Mouse (Mus musculus): ENCODE data around the gene Rhbdl1. TPM values are rescaled to one million over a fixed set of nuclear protein-coding genes. Genes with fewer than 3 reads are reported as not detected.

Gene Rhbdl1
- 2.9 and 3.8 TPM in 2 replicates for polyA plus RNA-seq (2012; ENCODE audit: insufficient read depth, low replicate concordance)

GRCm38 (mm10) chr17:25837076-25837410, at the start of gene Rhbdl1:
Gene Rhbdl1 (minus strand): TSS chr17:25837295.
- peaks cover 85% of the 10 kb centered on the region for H3K4me1 ChIP-seq
- H3K36me3 ChIP-seq (replicated peaks; ENCODE audit: low read length): peaks cover 78% of the 10 kb centered on the region
- no peaks in the 10 kb centered on the region for H3K27me3 ChIP-seq (replicated peaks)
- TF ChIP-seq FLI1 (IDR thresholded peaks at IDR 0.05; ENCODE audit: low read length) (no peak), GATA1 (IDR thresholded peaks at IDR 0.05; ENCODE audit: borderline replicate concordance, low read length) (no peak)
- no peaks in the 10 kb centered on the region for H3K9me3 ChIP-seq
- H3K4me3 ChIP-seq (replicated peaks): peak within 1 kb of the TSS; percentile 38

- H3K4me1 ChIP-seq: peaks cover 34% of the 10 kb centered on the region
- no peak overlapping the region for H3K4me3 ChIP-seq (replicated peaks)
- H3K9me3 ChIP-seq: no peaks in the 10 kb centered on the region
- no peaks in the 10 kb centered on the region for H3K27me3 ChIP-seq (replicated peaks)
- peaks cover 95% of the 10 kb centered on the region for H3K36me3 ChIP-seq (replicated peaks; ENCODE audit: low read length)
- TF ChIP-seq FLI1 (IDR thresholded peaks at IDR 0.05; ENCODE audit: low read length): no peak
- no peak for TF ChIP-seq GATA1 (IDR thresholded peaks at IDR 0.05; ENCODE audit: borderline replicate concordance, low read length)
Measured at GRCm38 (mm10) chr17:25886806-25887205, 49.7 kb upstream of the Rhbdl1 start.

- Histone ChIP-seq H3K9me3 (no peaks in the 10 kb centered on the region), H3K36me3 (replicated peaks; ENCODE audit: low read length) (peaks cover 95% of the 10 kb centered on the region), H3K27me3 (replicated peaks) (no peaks in the 10 kb centered on the region), H3K4me1 (peaks cover 41% of the 10 kb centered on the region), H3K4me3 (replicated peaks) (no peak overlapping the region)
- no peak for TF ChIP-seq GATA1 (IDR thresholded peaks at IDR 0.05; ENCODE audit: borderline replicate concordance, low read length)
- TF ChIP-seq FLI1 (IDR thresholded peaks at IDR 0.05; ENCODE audit: low read length): no peak
Measured at GRCm38 (mm10) chr17:25885636-25886035, 48.5 kb upstream of the Rhbdl1 start.

GRCm38 (mm10) chr17:25883824-25884223, 46.7 kb upstream of the Rhbdl1 start:
- H3K27me3 ChIP-seq (replicated peaks): no peaks in the 10 kb centered on the region
- H3K4me3 ChIP-seq (replicated peaks): no peak overlapping the region
- TF ChIP-seq FLI1 (IDR thresholded peaks at IDR 0.05; ENCODE audit: low read length) (no peak), GATA1 (IDR thresholded peaks at IDR 0.05; ENCODE audit: borderline replicate concordance, low read length) (no peak)
- H3K9me3 ChIP-seq: no peaks in the 10 kb centered on the region
- H3K36me3 ChIP-seq (replicated peaks; ENCODE audit: low read length): peaks cover 95% of the 10 kb centered on the region
- H3K4me1 ChIP-seq: peaks cover 47% of the 10 kb centered on the region

DNA sequence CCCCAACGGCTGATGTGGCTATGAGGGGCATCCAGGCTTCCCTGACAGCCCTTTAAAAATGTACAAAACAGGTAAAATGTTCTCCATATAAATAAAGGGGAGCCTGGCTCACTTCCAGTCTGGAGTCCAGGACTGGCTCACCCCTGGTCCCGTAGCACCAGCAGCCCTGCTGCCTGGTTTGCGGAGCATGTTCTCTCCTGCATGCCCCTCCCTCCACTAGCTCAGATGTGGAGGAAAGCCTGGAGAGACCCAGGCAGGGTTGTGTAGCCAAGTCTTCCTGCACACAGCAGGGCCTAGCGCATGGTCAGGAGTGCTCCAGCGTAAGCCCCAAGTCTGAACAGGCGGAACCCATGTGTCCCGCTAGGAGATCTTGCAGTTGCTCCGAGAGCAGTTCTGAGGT, 46.2 kb upstream of the Rhbdl1 start:
- H3K36me3 ChIP-seq (replicated peaks; ENCODE audit: low read length): peaks cover 95% of the 10 kb centered on the region
- TF ChIP-seq FLI1 (IDR thresholded peaks at IDR 0.05; ENCODE audit: low read length): no peak
- TF ChIP-seq GATA1 (IDR thresholded peaks at IDR 0.05; ENCODE audit: borderline replicate concordance, low read length): no peak
- H3K27me3 ChIP-seq (replicated peaks): no peaks in the 10 kb centered on the region
- no peak overlapping the region for H3K4me3 ChIP-seq (replicated peaks)
- H3K9me3 ChIP-seq: no peaks in the 10 kb centered on the region
- H3K4me1 ChIP-seq: peaks cover 47% of the 10 kb centered on the region

GRCm38 (mm10) chr17:25882306-25882705, 45.2 kb upstream of the Rhbdl1 start:
- H3K36me3 ChIP-seq (replicated peaks; ENCODE audit: low read length): peaks cover 94% of the 10 kb centered on the region
- no peaks in the 10 kb centered on the region for H3K9me3 ChIP-seq

DNA sequence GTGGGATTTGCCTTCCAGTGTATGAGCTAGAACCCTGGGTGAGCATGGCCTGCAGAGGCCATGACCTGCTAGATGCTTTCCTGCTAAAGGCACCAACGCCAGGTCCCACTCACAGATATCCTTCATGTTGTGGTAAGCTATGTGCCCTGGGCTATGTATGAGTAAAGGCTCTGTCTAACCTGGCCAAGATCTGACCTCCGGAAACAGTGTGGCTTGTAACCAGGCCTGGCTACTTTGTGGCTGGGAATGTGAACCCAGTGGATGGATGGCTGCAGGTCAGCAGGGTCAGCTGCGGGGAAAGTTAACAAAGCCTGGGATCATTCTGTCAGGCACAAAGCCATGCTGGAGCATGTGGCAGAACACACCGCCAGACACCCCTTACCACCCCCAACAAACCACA, 44.6 kb upstream of the Rhbdl1 start:
- peaks cover 93% of the 10 kb centered on the region for H3K36me3 ChIP-seq (replicated peaks; ENCODE audit: low read length)
- no peaks in the 10 kb centered on the region for H3K9me3 ChIP-seq
- no peak overlapping the region for H3K4me3 ChIP-seq (replicated peaks)
- peaks cover 40% of the 10 kb centered on the region for H3K4me1 ChIP-seq
- no peaks in the 10 kb centered on the region for H3K27me3 ChIP-seq (replicated peaks)
- TF ChIP-seq GATA1 (IDR thresholded peaks at IDR 0.05; ENCODE audit: borderline replicate concordance, low read length) (no peak), FLI1 (IDR thresholded peaks at IDR 0.05; ENCODE audit: low read length) (no peak)

More at GRCm38 (mm10) chr17:25882306-25882705, 45.2 kb upstream of the Rhbdl1 start:
- no peak for TF ChIP-seq GATA1 (IDR thresholded peaks at IDR 0.05; ENCODE audit: borderline replicate concordance, low read length)
- no peak for TF ChIP-seq FLI1 (IDR thresholded peaks at IDR 0.05; ENCODE audit: low read length)
- H3K27me3 ChIP-seq (replicated peaks): no peaks in the 10 kb centered on the region
- H3K4me3 ChIP-seq (replicated peaks): peak overlapping the region; percentile 36
- H3K4me1 ChIP-seq: peaks cover 41% of the 10 kb centered on the region

GRCm38 (mm10) chr17:25880913-25881641, 44.0 kb upstream of the Rhbdl1 start:
- Histone ChIP-seq H3K4me1 (peaks cover 40% of the 10 kb centered on the region), H3K9me3 (no peaks in the 10 kb centered on the region), H3K27me3 (replicated peaks) (no peaks in the 10 kb centered on the region), H3K36me3 (replicated peaks; ENCODE audit: low read length) (peaks cover 91% of the 10 kb centered on the region), H3K4me3 (replicated peaks) (no peak overlapping the region)
- TF ChIP-seq FLI1 (IDR thresholded peaks at IDR 0.05; ENCODE audit: low read length) (no peak), GATA1 (IDR thresholded peaks at IDR 0.05; ENCODE audit: borderline replicate concordance, low read length) (no peak)

GRCm38 (mm10) chr17:25880196-25880910, 43.3 kb upstream of the Rhbdl1 start, which contains the start of gene Wfikkn1:
Gene Wfikkn1 (minus strand): TSS chr17:25880858.
- no peak within 1 kb of the TSS for H3K4me3 ChIP-seq (replicated peaks)
- H3K36me3 ChIP-seq (replicated peaks; ENCODE audit: low read length): peaks cover 84% of the 10 kb centered on the region
- peaks cover 40% of the 10 kb centered on the region for H3K4me1 ChIP-seq
- H3K27me3 ChIP-seq (replicated peaks): no peaks in the 10 kb centered on the region
- TF ChIP-seq GATA1 (IDR thresholded peaks at IDR 0.05; ENCODE audit: borderline replicate concordance, low read length) (no peak), FLI1 (IDR thresholded peaks at IDR 0.05; ENCODE audit: low read length) (no peak)
- H3K9me3 ChIP-seq: no peaks in the 10 kb centered on the region

DNA sequence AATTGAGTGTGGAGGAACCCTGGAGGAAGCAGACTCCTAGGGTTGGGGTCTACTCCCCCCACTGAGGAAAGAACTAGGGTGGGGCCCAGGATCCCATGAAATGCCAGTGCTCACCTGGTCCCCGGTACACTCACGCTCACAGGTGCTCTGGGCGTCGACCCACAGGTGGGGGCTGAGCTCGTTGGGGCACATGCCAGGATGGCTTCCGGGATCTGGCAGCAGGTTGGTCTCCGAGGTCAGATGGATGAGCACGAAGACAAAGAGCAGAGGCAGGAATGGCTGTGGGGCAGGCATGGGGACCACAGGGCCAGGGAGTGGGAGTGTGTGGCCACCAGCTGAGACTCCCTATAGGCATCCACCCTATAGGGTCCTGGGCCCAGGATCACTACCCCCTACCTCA, 42.7 kb upstream of the Rhbdl1 start:
- Histone ChIP-seq H3K4me3 (replicated peaks) (no peak overlapping the region), H3K9me3 (no peaks in the 10 kb centered on the region), H3K4me1 (peaks cover 40% of the 10 kb centered on the region), H3K36me3 (replicated peaks; ENCODE audit: low read length) (peaks cover 78% of the 10 kb centered on the region), H3K27me3 (replicated peaks) (no peaks in the 10 kb centered on the region)
- TF ChIP-seq GATA1 (IDR thresholded peaks at IDR 0.05; ENCODE audit: borderline replicate concordance, low read length) (no peak), FLI1 (IDR thresholded peaks at IDR 0.05; ENCODE audit: low read length) (no peak)
